Mouse (Mus musculus) hindbrain, embryonic 14.5 days (tissue): ENCODE measurements around the gene Gtf3c2. TPM values are rescaled to one million over a fixed set of nuclear protein-coding genes. Genes with fewer than 3 reads are reported as not detected.
"Not testable (repeated sequence)": the region's sequence is repeated elsewhere in the genome, so short reads cannot be mapped to it uniquely, and the experiment has no call there.

Experiments
- ATAC-seq: fragments of 200-750 bp; cut with Nextera tagmentation; 2 replicates; pipeline ENCODE4 v1.8.0; 2017; ENCODE audit warnings: moderate number of reproducible peaks, mild to moderate bottlenecking, moderate TSS enrichment, moderate library complexity; ENCODE audit not compliant: low FRiP score
- DNase-seq: peaks from one replicate; pipeline ENCODE4 v3.0.0-alpha.2; 2015; ENCODE audit warnings: low spot score
- H3K27ac ChIP-seq: fragments of 300-500 bp; sonication (generic); 2 replicates; pipeline ENCODE4 v1.5.1; 2014; ENCODE audit warnings: mild to moderate bottlenecking, moderate library complexity
- H3K27me3 ChIP-seq: fragments of 300-500 bp; sonication (generic); 2 replicates; pipeline ENCODE4 v1.6.1; 2014; ENCODE audit warnings: mild to moderate bottlenecking, low read length, mixed read lengths; ENCODE audit not compliant: control insufficient read depth, insufficient read depth
- H3K36me3 ChIP-seq: fragments of 300-500 bp; sonication (generic); replicated peaks from 2 replicates; pipeline ENCODE4 v1.6.1; 2014; ENCODE audit not compliant: control insufficient read depth, insufficient read depth
- H3K4me1 ChIP-seq: fragments of 300-500 bp; sonication (generic); replicated peaks from 2 replicates; pipeline ENCODE4 v1.6.1; 2014; ENCODE audit warnings: antibody characterized with exemption, low read length, mixed read lengths; ENCODE audit not compliant: control insufficient read depth, insufficient read depth
- H3K4me2 ChIP-seq: fragments of 300-500 bp; sonication (generic); replicated peaks from 2 replicates; pipeline ENCODE4 v1.6.1; 2014; ENCODE audit warnings: mild to moderate bottlenecking, moderate library complexity
- H3K4me3 ChIP-seq: fragments of 300-500 bp; sonication (generic); replicated peaks from 2 replicates; pipeline ENCODE4 v1.5.1; 2014; ENCODE audit warnings: mild to moderate bottlenecking, low read length
- H3K9ac ChIP-seq: fragments of 300-500 bp; sonication (generic); 2 replicates; pipeline ENCODE4 v1.6.1; 2014
- H3K9me3 ChIP-seq: fragments of 300-500 bp; sonication (generic); 2 replicates; pipeline ENCODE4 v1.6.1; 2016; ENCODE audit warnings: low read length; ENCODE audit not compliant: control insufficient read depth
- WGBS: fragments of 180-500 bp; shearing (Covaris S2); extraction: QIAGEN DNeasy Blood & Tissue Kit; methylation state at CpG from one replicate; pipeline ENCODE4 v1.1.7; 2014; 5-methylcytosine and 5-hydroxymethylcytosine counted together
- polyA plus RNA-seq: library from polyadenylated mRNA; unstranded; fragments of >200 nt; fragmentation: Nextera tagmentation; extraction: Ambion mirVana; gene quantifications from 2 replicates; pipeline ENCODE4 v1.2.1, GENCODE M21; 2014

Gtf3c2 gene
- polyA plus RNA-seq, 1 experiment from 2014 or later: 53.0 TPM

DNA sequence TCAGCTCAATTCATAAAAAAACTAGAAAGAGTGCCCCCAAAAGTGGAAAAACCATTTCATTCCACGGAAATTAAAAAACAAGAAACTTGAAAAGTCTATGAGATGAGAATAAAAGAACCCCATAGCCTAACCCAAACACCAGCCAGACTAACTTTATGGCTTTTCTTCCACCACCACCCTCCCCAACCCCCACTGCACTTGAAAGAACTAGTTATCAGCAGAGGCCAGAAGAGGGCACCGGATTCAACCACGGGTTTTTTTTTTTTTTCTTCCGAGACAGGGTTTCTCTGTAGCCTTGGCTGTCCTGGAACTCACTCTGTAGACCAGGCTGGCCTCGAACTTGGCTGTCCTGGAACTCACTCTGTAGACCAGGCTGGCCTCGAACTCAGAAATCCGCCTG lies 38.4 kb upstream of the Gtf3c2 start:
- DNase-seq (no peak), ATAC-seq (no peak)
- Histone ChIP-seq H3K9ac (no peak overlapping the region), H3K4me2 (peak overlapping the region; percentile 61; the same call in 1 of the 2 replicates), H3K4me3 (peak overlapping the region; percentile 83; the same call in 1 of the 2 replicates), H3K27ac (no peak overlapping the region), H3K9me3 (no peaks in the 10 kb centered on the region), H3K36me3 (no peaks in the 10 kb centered on the region), H3K27me3 (no peaks in the 10 kb centered on the region), H3K4me1 (peaks cover 15% of the 10 kb centered on the region; the same call in 1 of the 2 replicates)
- WGBS: 72% methylated on average over 7 of the region's 7 CpGs

DNA sequence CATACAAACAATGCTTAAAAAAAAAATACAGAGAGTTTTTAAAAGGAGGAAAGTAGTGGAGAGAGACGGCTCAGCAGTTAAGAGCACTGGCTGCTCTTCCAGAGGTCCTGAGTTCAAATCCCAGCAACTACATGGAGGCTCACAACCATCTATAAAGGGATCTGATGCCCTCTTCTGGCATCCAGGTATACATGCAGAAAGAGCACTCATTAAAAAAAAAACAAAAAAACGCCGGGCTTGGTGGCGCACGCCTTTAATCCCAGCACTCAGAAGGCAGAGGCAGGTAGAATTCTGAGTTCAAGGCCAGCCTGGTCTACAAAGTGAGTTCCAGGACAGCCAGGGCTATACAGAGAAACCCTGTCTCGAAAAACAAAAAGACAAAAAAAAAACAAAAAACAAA lies 36.6 kb upstream of the Gtf3c2 start:
- H3K27me3 ChIP-seq, H3K9ac ChIP-seq, DNase-seq, H3K9me3 ChIP-seq, H3K36me3 ChIP-seq, H3K4me3 ChIP-seq, H3K4me2 ChIP-seq, ATAC-seq, H3K27ac ChIP-seq: not testable (repeated sequence)
- peaks cover 15% of the 10 kb centered on the region; the same call in 1 of the 2 replicates for H3K4me1 ChIP-seq
- WGBS: 89% methylated on average over 6 of the region's 6 CpGs

DNA sequence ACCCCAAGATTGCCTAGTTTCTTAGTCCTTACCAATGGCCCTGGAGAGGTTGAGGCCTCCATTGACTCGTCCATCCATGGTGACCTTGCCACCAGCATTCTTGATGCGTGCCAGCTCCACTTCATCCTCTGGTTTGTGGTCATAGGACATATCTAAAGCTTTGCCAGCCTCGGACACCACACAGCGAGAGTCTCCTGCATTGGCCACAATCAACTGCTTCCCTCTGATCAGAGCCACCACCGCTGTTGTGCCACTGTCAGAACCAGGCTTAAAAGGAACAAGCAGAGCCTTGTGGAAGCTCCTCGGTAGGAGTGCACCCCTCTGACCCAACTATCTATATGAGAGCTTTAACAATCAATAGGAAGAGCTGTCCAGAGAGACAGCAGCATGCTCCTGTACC lies 24.5 kb upstream of the Gtf3c2 start:
- peaks cover 66% of the 10 kb centered on the region for H3K36me3 ChIP-seq
- ATAC-seq: no peak
- 92% methylated on average over 6 of the region's 6 CpGs for WGBS

DNA sequence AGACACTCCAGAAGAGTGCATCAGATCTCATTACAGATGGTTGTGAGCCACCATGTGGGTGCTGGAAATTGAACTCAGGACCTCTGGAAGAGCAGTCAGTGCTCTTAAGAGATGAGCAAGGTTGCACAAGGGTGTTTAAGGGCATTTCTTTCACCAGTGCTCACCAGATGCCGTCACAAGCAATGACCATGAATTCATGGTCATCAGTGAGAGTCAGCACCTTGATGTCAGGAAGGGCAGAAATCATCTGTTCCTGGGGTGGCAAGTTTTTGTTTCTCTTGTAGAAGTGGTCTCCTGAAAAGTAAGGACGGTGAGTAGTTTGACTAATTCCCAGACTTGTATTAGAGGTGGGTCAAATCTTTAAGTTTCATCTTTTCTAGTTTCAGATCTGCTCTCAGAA lies 23.9 kb upstream of the Gtf3c2 start:
- Histone ChIP-seq H3K4me3 (no peak overlapping the region), H3K36me3 (peaks cover 72% of the 10 kb centered on the region), H3K9me3 (peaks cover 6% of the 10 kb centered on the region; the same call in 1 of the 2 replicates), H3K9ac (no peak overlapping the region), H3K27me3 (no peaks in the 10 kb centered on the region), H3K27ac (no peak overlapping the region), H3K4me2 (no peak overlapping the region), H3K4me1 (peaks cover 17% of the 10 kb centered on the region; the same call in 1 of the 2 replicates)
- DNase-seq (no peak), ATAC-seq (no peak)
- WGBS: 93% methylated on average over 2 of the region's 2 CpGs

More for the DNA sequence above, 24.5 kb upstream of the Gtf3c2 start:
- no peak for DNase-seq
- Histone ChIP-seq H3K27me3 (no peaks in the 10 kb centered on the region), H3K4me2 (no peak overlapping the region), H3K9ac (no peak overlapping the region), H3K4me3 (no peak overlapping the region), H3K9me3 (peaks cover 6% of the 10 kb centered on the region; the same call in 1 of the 2 replicates), H3K4me1 (peaks cover 17% of the 10 kb centered on the region; the same call in 1 of the 2 replicates), H3K27ac (no peak overlapping the region)

DNA sequence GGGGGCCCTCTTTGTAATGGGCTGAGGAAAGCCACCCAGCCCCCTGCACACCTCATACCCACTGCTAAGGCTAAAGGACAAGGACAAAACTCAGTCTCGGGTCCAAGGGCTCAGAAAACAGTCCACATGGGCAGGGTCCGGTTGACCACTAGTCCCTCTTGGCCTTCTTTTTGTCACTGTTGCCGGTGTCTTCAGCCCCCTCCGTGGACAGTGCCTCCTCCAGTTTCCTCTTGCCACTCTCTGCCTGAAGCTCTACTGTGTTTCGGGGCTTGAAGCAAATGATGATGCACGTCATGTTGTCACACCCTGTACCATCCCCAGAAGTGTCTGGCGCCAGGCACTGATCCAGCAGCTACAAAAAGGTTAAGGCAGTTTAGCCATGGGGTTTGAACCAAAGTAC lies 23.0 kb upstream of the Gtf3c2 start:
- ATAC-seq (no peak), DNase-seq (no peak)
- Histone ChIP-seq H3K9me3 (peaks cover 6% of the 10 kb centered on the region; the same call in 1 of the 2 replicates), H3K27ac (peak overlapping the region; percentile 80), H3K4me2 (peak overlapping the region; percentile 56), H3K27me3 (no peaks in the 10 kb centered on the region), H3K9ac (no peak overlapping the region), H3K4me1 (peaks cover 17% of the 10 kb centered on the region; the same call in 1 of the 2 replicates), H3K4me3 (peak overlapping the region; percentile 69), H3K36me3 (peaks cover 77% of the 10 kb centered on the region)
- WGBS: 89% methylated on average over 7 of the region's 7 CpGs

DNA sequence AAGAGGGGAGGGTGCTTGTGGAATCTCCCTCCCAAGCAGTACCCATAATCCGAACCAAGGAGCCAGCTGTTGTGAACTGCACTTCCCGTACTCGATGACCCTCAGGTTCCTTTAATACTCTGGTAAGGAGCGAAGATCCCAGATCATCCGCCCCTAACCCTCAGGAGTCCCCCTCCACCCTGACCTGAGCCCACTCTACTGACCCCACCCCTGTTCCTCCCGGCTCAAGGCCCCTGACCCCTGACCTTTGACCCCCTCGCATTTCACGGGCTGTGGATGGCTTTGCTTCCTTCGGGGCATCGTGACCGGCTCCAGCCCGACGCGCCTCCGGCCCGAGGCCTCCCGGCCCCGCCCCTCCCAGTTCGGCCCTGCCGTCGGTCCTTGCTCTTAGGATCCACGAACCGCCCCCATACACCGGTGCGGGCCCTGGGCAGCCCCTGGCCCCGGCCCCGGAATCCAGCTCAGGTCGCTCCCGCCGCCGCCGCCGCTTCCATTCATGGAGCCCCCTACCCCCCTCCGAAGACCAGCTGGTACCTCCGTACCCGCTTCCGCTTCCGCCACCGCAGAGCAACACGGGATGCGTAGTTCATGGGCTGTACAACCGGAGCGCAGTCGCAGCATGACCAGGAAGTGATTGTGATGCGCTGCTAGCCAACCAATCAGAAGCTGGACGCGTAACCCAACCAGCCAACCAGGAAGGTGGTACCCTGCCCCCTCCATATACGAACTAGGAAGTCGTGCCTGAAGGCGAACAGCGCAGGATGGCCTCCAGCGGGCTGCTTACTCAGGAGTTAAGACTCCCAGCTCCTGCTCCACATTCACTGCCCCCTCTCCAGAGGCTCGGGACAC lies 22.0 kb upstream of the Gtf3c2 start, which contains the start of gene Zfp513:
TSS of gene Zfp513 (minus strand) at position 562 of the 849 bp plus-strand sequence.
- peaks cover 6% of the 10 kb centered on the region; the same call in 1 of the 2 replicates for H3K9me3 ChIP-seq
- H3K4me3 ChIP-seq: peak within 1 kb of the TSS; percentile 69
- peak within 1 kb of the TSS; percentile 81 for H3K9ac ChIP-seq
- ATAC-seq: peak; percentile 97
- no peaks in the 10 kb centered on the region for H3K27me3 ChIP-seq
- H3K27ac ChIP-seq: peak within 1 kb of the TSS; percentile 80
- WGBS: under 1% methylated on average over 52 of the region's 53 CpGs
- peaks cover 77% of the 10 kb centered on the region for H3K36me3 ChIP-seq
- peaks cover 17% of the 10 kb centered on the region; the same call in 1 of the 2 replicates for H3K4me1 ChIP-seq
- peak; percentile 98 for DNase-seq
- H3K4me2 ChIP-seq: peak within 1 kb of the TSS; percentile 94

DNA sequence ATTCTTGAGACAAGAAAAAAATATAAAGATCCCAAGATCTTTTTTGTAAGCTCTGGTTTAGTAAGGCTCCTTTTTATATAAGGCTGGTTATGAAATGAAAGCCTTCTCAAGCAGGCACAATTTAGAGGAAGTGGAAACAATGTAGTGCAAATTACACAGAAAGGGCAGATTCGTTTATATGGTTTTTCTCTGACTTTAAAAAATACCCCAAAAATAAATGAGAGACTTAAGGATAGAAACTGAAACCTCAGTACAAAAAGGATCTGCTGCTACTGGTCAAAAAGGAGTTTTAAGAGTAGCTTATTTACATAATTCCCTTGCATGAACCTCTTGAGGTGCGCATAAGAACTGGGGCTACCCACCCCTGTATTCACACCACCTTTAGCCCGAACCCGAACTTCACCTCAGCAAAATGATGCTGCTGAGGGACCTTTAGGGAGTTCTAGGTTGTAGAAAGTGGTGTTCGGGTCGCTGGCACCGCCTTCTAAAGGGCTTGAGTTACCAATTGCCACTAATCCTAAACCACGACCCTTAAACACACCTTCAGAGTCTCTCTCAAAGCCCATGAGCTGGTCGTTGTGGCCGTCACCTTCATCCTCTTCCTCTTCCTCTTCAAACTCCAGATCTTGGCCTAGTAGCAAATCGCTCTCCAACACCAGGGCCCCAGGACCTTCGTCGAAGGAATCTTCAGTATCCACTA lies 21.2 kb upstream of the Gtf3c2 start:
- H3K27ac ChIP-seq: peak overlapping the region; percentile 79; the same call in 1 of the 2 replicates
- H3K4me2 ChIP-seq: peak overlapping the region; percentile 94
- H3K4me1 ChIP-seq: peaks cover 17% of the 10 kb centered on the region; the same call in 1 of the 2 replicates
- DNase-seq: no peak
- H3K9me3 ChIP-seq: peaks cover 6% of the 10 kb centered on the region; the same call in 1 of the 2 replicates
- H3K4me3 ChIP-seq: peak overlapping the region; percentile 69
- no peak for ATAC-seq
- 23% methylated on average over 13 of the region's 13 CpGs for WGBS
- no peaks in the 10 kb centered on the region for H3K27me3 ChIP-seq
- peaks cover 78% of the 10 kb centered on the region for H3K36me3 ChIP-seq
- H3K9ac ChIP-seq: peak overlapping the region; percentile 81

DNA sequence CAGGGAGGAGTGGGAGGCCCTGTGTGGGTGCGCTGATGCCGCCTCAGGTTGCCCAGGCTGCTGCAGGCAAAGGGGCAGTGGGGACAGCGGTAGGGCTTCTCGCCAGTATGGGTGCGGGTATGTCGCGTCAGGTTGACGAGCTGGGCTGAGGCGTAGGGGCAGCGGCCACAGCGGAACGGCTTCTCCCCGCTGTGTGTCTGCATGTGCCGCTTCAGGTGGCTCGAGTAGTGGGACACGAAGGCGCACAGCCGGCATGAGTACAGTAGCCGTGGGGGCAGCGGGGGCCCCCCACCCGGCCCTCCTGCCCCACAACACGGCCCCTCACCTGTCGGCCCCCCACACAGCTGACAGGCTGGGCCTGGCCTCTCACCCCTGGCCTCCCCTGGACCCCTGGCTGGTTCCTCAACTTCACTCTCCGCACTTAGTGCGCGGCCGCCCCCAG lies 20.4 kb upstream of the Gtf3c2 start:
- DNase-seq (no peak), ATAC-seq (no peak)
- H3K9ac ChIP-seq: no peak overlapping the region
- peak overlapping the region; percentile 94 for H3K4me2 ChIP-seq
- H3K27ac ChIP-seq: no peak overlapping the region
- H3K9me3 ChIP-seq: peaks cover 6% of the 10 kb centered on the region; the same call in 1 of the 2 replicates
- 91% methylated on average over 27 of the region's 27 CpGs for WGBS
- peak overlapping the region; percentile 14 for H3K4me3 ChIP-seq
- peaks cover 17% of the 10 kb centered on the region; the same call in 1 of the 2 replicates for H3K4me1 ChIP-seq
- peaks cover 78% of the 10 kb centered on the region for H3K36me3 ChIP-seq
- H3K27me3 ChIP-seq: no peaks in the 10 kb centered on the region

DNA sequence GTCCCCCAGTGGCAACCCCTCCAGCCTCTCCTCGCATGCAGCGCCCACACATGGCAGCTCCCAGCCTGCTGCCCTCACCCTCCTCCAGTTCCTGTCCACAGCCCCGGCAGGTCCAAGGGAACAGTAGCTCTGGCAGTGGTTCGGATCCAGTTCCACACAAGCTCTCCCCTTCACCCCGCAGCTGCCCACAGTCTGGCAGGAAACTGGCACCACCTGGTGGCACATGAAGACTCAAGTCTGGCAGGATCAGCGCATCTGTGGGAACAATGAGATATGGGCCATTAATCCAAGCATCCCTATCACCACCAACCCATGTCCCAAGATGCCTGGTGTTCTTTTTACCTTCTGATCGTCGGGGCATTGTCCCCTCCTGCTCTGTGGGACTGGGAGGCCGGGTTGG lies 19.9 kb upstream of the Gtf3c2 start:
- 86% methylated on average over 9 of the region's 9 CpGs for WGBS
- peak overlapping the region; percentile 94; the same call in 1 of the 2 replicates for H3K4me2 ChIP-seq
- ATAC-seq (no peak), DNase-seq (no peak)
- H3K27ac ChIP-seq: no peak overlapping the region
- H3K4me3 ChIP-seq: peak overlapping the region; percentile 14
- no peaks in the 10 kb centered on the region for H3K27me3 ChIP-seq
- peaks cover 17% of the 10 kb centered on the region; the same call in 1 of the 2 replicates for H3K4me1 ChIP-seq
- peaks cover 78% of the 10 kb centered on the region for H3K36me3 ChIP-seq
- H3K9me3 ChIP-seq: peaks cover 6% of the 10 kb centered on the region; the same call in 1 of the 2 replicates
- H3K9ac ChIP-seq: no peak overlapping the region
